Mouse (Mus musculus) megakaryocyte progenitor cell, adult 5-6 weeks (primary cell): ENCODE results near the gene Parp1. TPM values are rescaled to one million over a fixed set of nuclear protein-coding genes. Genes with fewer than 3 reads are reported as not detected.
"Not testable (repeated sequence)": the region's sequence is repeated elsewhere in the genome, so short reads cannot be mapped to it uniquely, and the experiment has no call there.

Source experiments
- ATAC-seq: replicated peaks from 2 replicates; pipeline ENCODE4 v1.8.0; 2016; ENCODE audit warnings: mild to moderate bottlenecking, moderate TSS enrichment, inconsistent platforms; ENCODE audit not compliant: poor library complexity
- total RNA-seq, 2 experiments: library from RNA; stranded (forward) in 1 of 2; stranded (reverse) in 1 of 2; fragments of 157-497, 149-512 nt in 1 of 2; fragments of 200-1000 nt in 1 of 2; gene quantifications; 2 replicates each; pipeline versions ENCODE4 v1.2.3 to v1.2.4; 2015 to 2017

The Parp1 gene
- total RNA-seq, 2 experiments from 2014 or later: 70.0 to 194 TPM

DNA sequence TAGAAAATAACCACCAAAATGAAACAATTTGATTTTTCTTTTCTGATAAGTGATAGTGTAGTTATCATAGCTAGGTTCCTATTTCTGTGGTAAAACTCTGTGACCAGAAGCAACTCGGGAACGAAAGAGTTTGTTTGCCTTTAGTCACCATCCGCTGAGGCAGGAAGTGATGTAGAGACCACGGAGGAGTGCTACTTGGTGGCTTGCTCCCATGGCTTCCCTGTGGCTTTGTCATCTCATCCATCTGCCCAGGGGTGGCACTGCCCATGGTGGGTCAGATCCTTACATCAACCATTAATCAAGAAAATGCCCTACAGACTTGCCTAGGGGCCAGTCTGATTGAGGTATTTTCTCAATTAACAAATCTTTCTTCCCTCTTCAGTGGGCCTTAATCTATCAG is 53.7 kb downstream of the Parp1 start:
- no peak for ATAC-seq

DNA sequence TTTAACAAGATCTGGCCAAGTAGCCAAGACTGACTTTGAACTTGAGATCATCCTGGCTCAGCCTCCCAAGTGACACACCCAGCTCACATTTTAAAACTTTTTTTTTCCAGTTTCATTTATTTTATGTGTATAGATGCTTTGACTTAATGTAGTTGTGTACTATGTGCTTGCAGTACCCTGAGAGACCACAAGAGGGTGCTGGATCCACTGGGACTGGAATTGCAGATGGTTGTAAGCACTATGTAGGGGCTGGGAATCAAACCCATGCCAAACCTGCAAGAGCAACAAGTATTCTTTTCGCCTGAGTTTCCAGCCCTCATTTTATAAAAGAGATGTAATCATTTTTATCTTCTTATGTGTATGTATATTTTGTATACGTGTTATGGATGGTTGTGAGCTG is 55.2 kb downstream of the Parp1 start:
- ATAC-seq: peak; percentile 54; the same call in 1 of the 2 replicates

GRCm38 (mm10) chr1:180626141-180626540 is 57.4 kb downstream of the Parp1 start:
- ATAC-seq: no peak

- not testable (repeated sequence) for ATAC-seq
Measured at GRCm38 (mm10) chr1:180637796-180638195, 69.1 kb downstream of the Parp1 start.

GRCm38 (mm10) chr1:180639416-180640401 is 71.0 kb downstream of the Parp1 start:
- ATAC-seq: no peak

DNA sequence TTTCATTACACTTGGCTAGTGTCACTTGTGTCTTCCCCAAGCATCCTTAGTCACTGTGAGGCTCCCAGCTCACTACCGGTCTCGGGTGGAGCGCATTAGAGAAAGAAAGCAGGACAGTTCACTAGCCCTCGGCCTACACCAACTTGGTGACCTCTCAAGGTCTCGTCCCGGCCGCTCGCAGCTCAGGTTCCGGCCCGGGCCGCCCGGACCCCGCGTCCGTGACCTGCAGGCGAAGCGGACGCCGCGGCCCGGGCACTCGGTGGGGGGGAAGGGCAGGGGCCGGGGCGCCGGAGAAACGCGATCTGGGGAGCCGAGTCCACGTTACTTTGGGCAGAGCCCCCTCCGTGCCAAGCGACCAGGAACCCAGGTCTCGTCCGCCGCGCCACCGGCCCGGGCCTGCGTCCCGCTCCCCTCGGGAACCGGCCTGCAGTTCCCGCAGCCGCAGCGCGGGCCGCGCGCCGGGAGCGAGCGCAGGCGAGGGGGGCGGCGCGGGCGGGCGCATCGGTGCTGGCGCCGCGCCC is 71.9 kb downstream of the Parp1 start:
- ATAC-seq: peak; percentile 37

DNA sequence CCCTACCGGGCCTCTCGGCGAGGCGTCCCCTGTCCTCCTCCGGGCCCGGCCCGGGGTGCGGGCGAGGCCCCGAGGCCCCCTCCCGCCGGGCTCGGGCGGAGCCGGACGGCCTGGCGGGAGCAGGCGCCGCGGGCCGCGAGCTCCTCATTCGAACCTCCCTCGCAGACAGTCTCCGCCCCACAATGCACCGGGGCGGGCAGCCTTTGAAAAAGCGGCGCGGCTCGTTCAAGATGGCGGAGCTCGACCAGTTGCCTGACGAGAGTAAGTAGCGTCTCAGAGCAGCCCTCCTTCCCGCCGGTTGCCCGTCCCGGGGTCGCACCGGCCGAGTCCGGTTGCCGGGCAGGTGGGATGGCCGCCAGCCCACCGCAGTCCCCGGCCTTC is 72.4 kb downstream of the Parp1 start, which contains the start of gene Lin9:
TSS of gene Lin9 (plus strand) at position 14 of the 381 bp plus-strand sequence.
- ATAC-seq: peak; percentile 91

GRCm38 (mm10) chr1:180641518-180642227 is 72.9 kb downstream of the Parp1 start:
- peak; percentile 36 for ATAC-seq

DNA sequence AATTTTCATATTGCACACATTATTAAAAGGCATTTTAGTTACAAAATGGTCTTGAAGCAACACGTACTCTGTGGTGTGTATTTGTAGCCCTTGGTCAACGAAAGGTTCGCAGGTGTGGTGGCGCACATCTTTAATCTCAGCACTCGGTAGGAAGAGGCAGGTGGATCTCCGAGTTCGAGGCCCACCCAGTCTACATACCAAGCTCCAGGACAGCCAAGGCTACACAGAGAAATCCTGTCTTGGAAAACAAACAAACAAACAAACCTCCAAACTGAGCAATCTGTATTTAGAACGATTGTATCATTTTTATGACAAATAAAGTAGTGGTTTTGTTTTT is 73.5 kb downstream of the Parp1 start:
- no peak for ATAC-seq

Other genes with a start within 250 kb of the Parp1 start
- gene Itpkb, start 238.4 kb upstream of the Parp1 start, total RNA-seq (2015): 10.8 and 12.3 TPM in 2 replicates
- 9.6 and 11.7 TPM in 2 replicates for gene Itpkb, start 238.4 kb upstream of the Parp1 start, total RNA-seq (2017)
- gene Stum, start 85.4 kb upstream of the Parp1 start, total RNA-seq (2015): not detected in 2 replicates
- gene Stum, start 85.4 kb upstream of the Parp1 start, total RNA-seq (2017): not detected in 2 replicates
- gene Lin9, start 72.2 kb downstream of the Parp1 start, total RNA-seq (2015): 26.6 and 31.1 TPM in 2 replicates
- gene Lin9, start 72.2 kb downstream of the Parp1 start, total RNA-seq (2017): 31.4 and 41.9 TPM in 2 replicates
- not detected in 2 replicates for gene Mixl1, start 128.1 kb downstream of the Parp1 start, total RNA-seq (2015)
- not detected in 2 replicates for gene Mixl1, start 128.1 kb downstream of the Parp1 start, total RNA-seq (2017)
- gene Acbd3, start 157.1 kb downstream of the Parp1 start, total RNA-seq (2015): 23.9 and 27.3 TPM in 2 replicates
- 43.0 and 46.5 TPM in 2 replicates for gene Acbd3, start 157.1 kb downstream of the Parp1 start, total RNA-seq (2017)
- 1,870 and 2,095 TPM in 2 replicates for gene H3f3a, start 245.0 kb downstream of the Parp1 start, total RNA-seq (2015)
- 1,724 and 1,809 TPM in 2 replicates for gene H3f3a, start 245.0 kb downstream of the Parp1 start, total RNA-seq (2017)